9 mouse cellular contexts compared by ENCODE assay signal in genomic region chr4:131100093-131100795, GRCm38 (mm10).
DNase-seq lines count a peak whose midpoint lies in the region; ATAC-seq and TF ChIP-seq lines count a peak whose summit lies in the region.
"Had no signal": no experiment of that assay in that cellular context is flagged by ENCODE, and none has a peak within 500 bp of the region (broad histone marks: within the 10 kb centered on the region; RNA-seq: fewer than 3 reads in every experiment).

No protein-coding gene starts in this region.

- H3K9ac ChIP-seq in heart, embryonic 13.5 days, result no peak overlapping the region
- H3K9ac ChIP-seq in limb, embryonic 13.5 days, result no peak overlapping the region
- no peak overlapping the region for H3K9ac ChIP-seq in stomach, embryonic 16.5 days (ENCODE audit: low read length)

- no peaks in the 10 kb centered on the region for H3K36me3 ChIP-seq in heart, embryonic 13.5 days
- no peaks in the 10 kb centered on the region for H3K36me3 ChIP-seq in limb, embryonic 13.5 days
- H3K36me3 ChIP-seq in stomach, embryonic 16.5 days (ENCODE audit: control insufficient read depth, insufficient read depth, low read length), result no peaks in the 10 kb centered on the region

- H3K4me2 ChIP-seq in heart, embryonic 13.5 days, result peak overlapping the region; percentile 58
- H3K4me2 ChIP-seq in limb, embryonic 13.5 days (replicated peaks), result peak overlapping the region; percentile 27
- no peak overlapping the region for H3K4me2 ChIP-seq in stomach, embryonic 16.5 days (ENCODE audit: low read depth, low read length)

- H3K9me3 ChIP-seq in heart, embryonic 13.5 days, result 0 out of 2 replicates have a peak, but pooled peaks cover 4% of the 10 kb centered on the region
- no peaks in the 10 kb centered on the region for H3K9me3 ChIP-seq in limb, embryonic 13.5 days
- peaks cover 5% of the 10 kb centered on the region; the same call in 1 of the 2 replicates for H3K9me3 ChIP-seq in stomach, embryonic 16.5 days (replicated peaks; ENCODE audit: control insufficient read depth, low read length)

- TF ChIP-seq POLR2A in cerebellum, adult 2 months (IDR thresholded peaks at IDR 0.05; ENCODE audit: borderline replicate concordance, insufficient read depth, low read length), result no peak

- H3K27me3 ChIP-seq in heart, embryonic 13.5 days (replicated peaks), result peaks cover 38% of the 10 kb centered on the region; the same call in 1 of the 2 replicates
- no peaks in the 10 kb centered on the region for H3K27me3 ChIP-seq in limb, embryonic 13.5 days
- H3K27me3 ChIP-seq in stomach, embryonic 16.5 days (ENCODE audit: control insufficient read depth, insufficient read depth, low read length), result no peaks in the 10 kb centered on the region
- no peaks in the 10 kb centered on the region for H3K27me3 ChIP-seq in cerebellum, adult 2 months (ENCODE audit: control insufficient read depth, insufficient read depth, low read length)

- no peaks in the 10 kb centered on the region for H3K4me1 ChIP-seq in heart, embryonic 13.5 days
- H3K4me1 ChIP-seq in limb, embryonic 13.5 days, result peaks cover 10% of the 10 kb centered on the region
- H3K4me1 ChIP-seq in stomach, embryonic 16.5 days (ENCODE audit: control insufficient read depth, insufficient read depth, low read length), result no peaks in the 10 kb centered on the region
- peaks cover 7% of the 10 kb centered on the region for H3K4me1 ChIP-seq in cerebellum, adult 2 months (ENCODE audit: control insufficient read depth, insufficient read depth, low read length)

- intact Hi-C loops in heart, postnatal 25 days (cut with DNase I), result no loop called here

- DNase-seq in heart, postnatal 25 days (ENCODE audit: low spot score), result no peak
- DNase-seq in testis, postnatal 14 days (ENCODE audit: low spot score), result peak; percentile 12
- no peak for DNase-seq in testis, postnatal 10 days (ENCODE audit: low spot score)
- no peak for DNase-seq in spleen, postnatal 4 days (ENCODE audit: low spot score in 2 of 2)
- no peak for DNase-seq in cerebellum, adult 2 months

- no peak for ATAC-seq in heart, embryonic 13.5 days (ENCODE audit: extremely low read depth, insufficient number of reproducible peaks, low FRiP score, low TSS enrichment)
- no peak for ATAC-seq in limb, embryonic 13.5 days (ENCODE audit: low FRiP score, low read depth)
- ATAC-seq in stomach, embryonic 16.5 days (ENCODE audit: insufficient read depth, low FRiP score), result peak; percentile 21; the same call in 1 of the 2 replicates

- H3K4me3 ChIP-seq in heart, embryonic 13.5 days, result peak overlapping the region; percentile 19; the same call in 1 of the 2 replicates
- H3K4me3 ChIP-seq in limb, embryonic 13.5 days, result no peak overlapping the region
- H3K4me3 ChIP-seq in stomach, embryonic 16.5 days (replicated peaks; ENCODE audit: low read length), result no peak overlapping the region
- no peak overlapping the region for H3K4me3 ChIP-seq in cerebellum, adult 2 months (replicated peaks; ENCODE audit: insufficient read depth, low read depth, low read length)
- H3K4me3 ChIP-seq: layer of hippocampus, adult 2 months had no signal

- TF ChIP-seq CTCF in cerebellum, adult 2 months (IDR thresholded peaks at IDR 0.05; ENCODE audit: borderline replicate concordance, insufficient read depth, low read depth, low read length), result no peak

- H3K27ac ChIP-seq in heart, embryonic 13.5 days (replicated peaks), result no peak overlapping the region
- no peak overlapping the region for H3K27ac ChIP-seq in limb, embryonic 13.5 days
- no peak overlapping the region for H3K27ac ChIP-seq in stomach, embryonic 16.5 days (ENCODE audit: low read length)
- H3K27ac ChIP-seq in cerebellum, adult 2 months (ENCODE audit: insufficient read depth, low read length), result no peak overlapping the region
- H3K27ac ChIP-seq: layer of hippocampus, adult 2 months had no signal

- whole genome bisulfite sequencing in heart, embryonic 13.5 days, result 37% methylated on average over 10 of the region's 10 CpGs
- 53% methylated on average over 10 of the region's 10 CpGs for WGBS in limb, embryonic 13.5 days
- 42% methylated on average over 10 of the region's 10 CpGs for WGBS in stomach, embryonic 16.5 days
- WGBS in cerebellum, adult 2 months, result 59% methylated on average over 10 of the region's 10 CpGs
